Mouse (Mus musculus) forebrain, embryonic 10.5 days (tissue): ENCODE data around the gene Fam84b. TPM values are rescaled to one million over a fixed set of nuclear protein-coding genes. Genes with fewer than 3 reads are reported as not detected.
A peak's percentile ranks its signal among the peaks of the same experiment; 100 is the strongest.

Source experiments
- DNase-seq: peaks from one replicate; pipeline ENCODE4 v3.0.0-alpha.2; 2017; ENCODE audit warnings: low spot score; ENCODE audit errors: extremely low spot score
- H3K27ac ChIP-seq: fragments of 300-500 bp; sonication (generic); 2 replicates; pipeline ENCODE4 v1.5.1; 2016; ENCODE audit warnings: mild to moderate bottlenecking
- H3K27me3 ChIP-seq: fragments of 300-500 bp; sonication (generic); 2 replicates; pipeline ENCODE4 v1.6.1; 2016; ENCODE audit warnings: mild to moderate bottlenecking; ENCODE audit not compliant: poor library complexity, severe bottlenecking
- H3K36me3 ChIP-seq: fragments of 300-500 bp; sonication (generic); replicated peaks from 2 replicates; pipeline ENCODE4 v1.6.1; 2016; ENCODE audit warnings: mild to moderate bottlenecking, moderate library complexity
- H3K4me1 ChIP-seq: fragments of 300-500 bp; sonication (generic); 2 replicates; pipeline ENCODE4 v1.6.1; 2016
- H3K4me3 ChIP-seq: fragments of 300-500 bp; sonication (generic); 2 replicates; pipeline ENCODE4 v1.5.1; 2016; ENCODE audit warnings: mild to moderate bottlenecking, moderate library complexity
- H3K9me3 ChIP-seq: fragments of 300-500 bp; sonication (generic); 2 replicates; pipeline ENCODE4 v1.6.1; 2016; ENCODE audit warnings: mild to moderate bottlenecking, moderate library complexity
- WGBS: fragments of 180-500 bp; shearing (Covaris S2); methylation state at CpG from one replicate; pipeline ENCODE4 v1.1.7; 2016; 5-methylcytosine and 5-hydroxymethylcytosine counted together
- polyA plus RNA-seq: library from polyadenylated mRNA; unstranded; fragments of >200 nt; fragmentation: Nextera tagmentation; extraction: Ambion mirVana; gene quantifications from 2 replicates; pipeline ENCODE4 v1.2.1, GENCODE M21; 2016

The Fam84b gene
- polyA plus RNA-seq, 1 experiment from 2014 or later: 23.5 TPM

DNA sequence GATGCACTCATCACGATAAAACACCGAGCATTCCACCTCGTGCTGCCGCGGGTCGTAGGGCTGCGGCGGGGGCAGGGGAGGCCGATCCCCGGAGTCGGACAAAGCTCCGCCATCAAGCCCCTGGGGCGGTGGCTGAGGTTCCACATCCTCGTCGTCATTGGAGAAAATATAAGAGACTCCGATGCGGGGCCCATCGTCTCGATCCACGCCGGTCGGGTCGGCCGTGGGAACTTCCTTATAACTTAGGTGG lies 30.0 kb downstream of the Fam84b start:
- DNase-seq: no peak
- 0% methylated on average over 24 of the region's 24 CpGs for WGBS
- H3K9me3 ChIP-seq: peaks cover 8% of the 10 kb centered on the region; the same call in 1 of the 2 replicates
- H3K36me3 ChIP-seq: peaks cover 35% of the 10 kb centered on the region
- peak overlapping the region; percentile 94 for H3K27ac ChIP-seq
- H3K27me3 ChIP-seq: no peaks in the 10 kb centered on the region
- H3K4me3 ChIP-seq: peak overlapping the region; percentile 83
- peaks cover 52% of the 10 kb centered on the region for H3K4me1 ChIP-seq

DNA sequence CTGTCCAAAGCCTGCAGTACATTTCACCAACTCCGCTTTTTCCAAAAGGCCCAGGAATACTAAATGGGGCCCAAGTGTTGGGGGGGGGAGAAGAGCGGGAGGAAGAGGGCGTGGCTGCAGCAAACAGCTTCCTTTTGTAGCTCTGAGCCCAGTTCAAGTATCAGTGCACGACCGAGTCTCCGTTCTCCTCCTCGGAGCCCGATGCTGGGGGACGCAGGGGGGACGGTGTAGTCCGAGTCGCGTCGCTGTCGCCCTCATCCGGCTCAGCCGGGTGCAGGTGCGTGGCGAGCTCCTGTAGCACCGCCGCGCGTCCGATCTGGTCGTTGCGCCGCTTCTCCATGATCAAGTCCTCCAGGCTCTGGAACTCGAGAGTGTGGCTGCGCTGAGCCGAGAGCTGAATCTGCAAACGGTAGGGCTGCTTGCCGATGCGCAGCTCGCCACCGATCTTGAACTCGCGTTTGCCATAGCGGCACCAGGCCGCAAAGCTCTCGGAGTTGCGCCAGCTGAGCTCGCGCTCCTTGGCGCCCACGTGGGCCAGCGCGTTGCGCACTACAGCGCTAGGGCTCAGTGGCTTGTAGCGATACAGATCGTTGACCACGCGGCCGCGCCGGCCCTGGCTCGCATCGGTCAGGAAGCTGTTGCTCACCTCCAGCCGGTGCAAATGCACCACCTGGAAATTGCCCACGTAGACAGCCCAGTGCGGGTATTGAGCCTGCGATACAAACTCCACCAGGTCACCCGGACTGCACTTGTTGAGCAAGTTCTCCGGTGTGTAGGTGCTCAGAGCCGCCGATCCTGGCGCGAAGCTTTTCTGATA lies 30.6 kb downstream of the Fam84b start:
- Histone ChIP-seq H3K27ac (peak overlapping the region; percentile 94), H3K4me3 (peak overlapping the region; percentile 83), H3K4me1 (peaks cover 52% of the 10 kb centered on the region), H3K36me3 (peaks cover 40% of the 10 kb centered on the region), H3K9me3 (peaks cover 8% of the 10 kb centered on the region; the same call in 1 of the 2 replicates), H3K27me3 (no peaks in the 10 kb centered on the region)
- DNase-seq: peak; percentile 77
- under 1% methylated on average over 68 of the region's 68 CpGs for WGBS

DNA sequence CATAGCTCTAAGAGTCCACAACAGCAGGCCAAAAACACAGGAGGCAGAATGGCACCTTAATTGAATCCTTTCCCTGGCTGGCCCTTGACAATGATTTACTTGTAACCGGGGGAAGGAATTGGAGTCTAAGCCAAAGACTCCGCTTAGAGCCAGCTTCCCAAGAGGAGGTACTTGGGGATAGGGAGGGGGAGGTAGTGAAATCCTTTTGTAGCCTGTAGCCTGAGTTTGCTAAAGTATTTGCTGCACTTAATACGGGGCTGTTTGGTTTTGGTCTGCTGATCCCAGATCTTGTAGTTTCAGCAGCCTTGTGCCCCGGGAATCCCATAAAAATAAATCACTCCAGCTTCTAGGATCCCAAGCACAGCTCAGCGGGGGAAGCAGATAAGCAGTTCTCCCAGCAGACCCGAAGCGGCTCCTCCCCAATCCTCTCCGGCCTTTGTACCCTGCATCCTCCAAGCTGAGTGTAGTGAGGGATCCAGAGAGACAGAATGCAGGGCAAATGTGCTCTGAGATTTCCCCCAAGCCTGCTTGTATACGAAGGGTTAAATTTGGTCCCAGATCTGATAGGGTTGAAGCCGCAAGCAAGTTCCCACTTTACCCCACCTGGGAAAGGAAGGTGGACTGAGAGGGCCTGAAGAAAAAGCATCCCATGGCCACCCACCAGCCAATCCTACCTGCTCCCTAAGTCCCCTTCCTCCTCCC lies 31.3 kb downstream of the Fam84b start:
- Histone ChIP-seq H3K27me3 (no peaks in the 10 kb centered on the region), H3K4me1 (peaks cover 56% of the 10 kb centered on the region), H3K27ac (peak overlapping the region; percentile 94), H3K4me3 (peak overlapping the region; percentile 83), H3K36me3 (peaks cover 41% of the 10 kb centered on the region), H3K9me3 (peaks cover 8% of the 10 kb centered on the region; the same call in 1 of the 2 replicates)
- peak; percentile 42 for DNase-seq
- 4% methylated on average over 10 of the region's 10 CpGs for WGBS

DNA sequence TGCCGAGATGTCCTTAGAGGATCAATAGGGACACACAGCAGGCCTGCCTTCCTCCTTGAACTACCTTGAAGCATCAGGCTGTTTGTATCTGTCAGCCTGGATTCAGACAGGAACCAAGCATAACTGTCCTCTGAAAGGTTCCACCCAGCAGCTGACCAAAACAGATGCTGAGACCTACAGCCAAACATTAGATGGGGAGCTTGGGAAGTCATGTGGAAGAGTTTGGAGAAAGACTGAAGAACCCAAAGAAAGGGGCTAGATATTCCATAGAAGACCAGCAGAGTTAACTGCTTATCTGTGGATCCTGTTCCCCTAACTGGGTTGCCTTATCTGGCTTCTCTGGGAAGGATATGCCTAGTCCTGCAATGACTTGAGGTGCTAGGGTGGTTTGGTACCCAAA lies 35.1 kb downstream of the Fam84b start:
- H3K4me1 ChIP-seq: peaks cover 43% of the 10 kb centered on the region
- H3K27ac ChIP-seq: no peak overlapping the region
- WGBS: 91% methylated on average over 1 of the region's 1 CpGs
- DNase-seq: no peak
- peaks cover 41% of the 10 kb centered on the region for H3K36me3 ChIP-seq
- H3K27me3 ChIP-seq: no peaks in the 10 kb centered on the region
- peaks cover 8% of the 10 kb centered on the region; the same call in 1 of the 2 replicates for H3K9me3 ChIP-seq
- H3K4me3 ChIP-seq: no peak overlapping the region

DNA sequence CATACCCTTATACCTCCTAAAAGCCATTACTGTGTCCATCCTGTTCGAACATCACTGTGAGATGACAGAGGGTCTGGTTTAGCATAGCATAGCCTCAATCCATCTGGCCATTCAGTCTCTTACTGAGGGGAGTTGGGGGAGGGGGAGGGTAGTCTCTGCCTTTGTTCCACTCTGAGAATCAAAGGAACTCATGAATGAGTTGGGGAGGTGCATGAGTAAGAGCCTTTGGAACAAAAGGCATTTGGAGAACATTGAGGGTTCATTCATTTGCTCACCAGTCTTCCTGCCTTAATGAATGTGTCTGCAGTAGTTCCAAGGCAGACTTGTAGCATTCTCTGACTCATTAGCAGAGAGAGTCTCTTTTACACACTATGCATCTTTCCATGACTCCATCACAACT lies 37.1 kb downstream of the Fam84b start:
- DNase-seq: peak; percentile 23
- Histone ChIP-seq H3K36me3 (peaks cover 36% of the 10 kb centered on the region), H3K4me1 (peaks cover 22% of the 10 kb centered on the region), H3K27ac (peak overlapping the region; percentile 51; the same call in 1 of the 2 replicates), H3K9me3 (peaks cover 8% of the 10 kb centered on the region; the same call in 1 of the 2 replicates), H3K4me3 (no peak overlapping the region), H3K27me3 (no peaks in the 10 kb centered on the region)
- WGBS: 43% methylated on average over 1 of the region's 1 CpGs

DNA sequence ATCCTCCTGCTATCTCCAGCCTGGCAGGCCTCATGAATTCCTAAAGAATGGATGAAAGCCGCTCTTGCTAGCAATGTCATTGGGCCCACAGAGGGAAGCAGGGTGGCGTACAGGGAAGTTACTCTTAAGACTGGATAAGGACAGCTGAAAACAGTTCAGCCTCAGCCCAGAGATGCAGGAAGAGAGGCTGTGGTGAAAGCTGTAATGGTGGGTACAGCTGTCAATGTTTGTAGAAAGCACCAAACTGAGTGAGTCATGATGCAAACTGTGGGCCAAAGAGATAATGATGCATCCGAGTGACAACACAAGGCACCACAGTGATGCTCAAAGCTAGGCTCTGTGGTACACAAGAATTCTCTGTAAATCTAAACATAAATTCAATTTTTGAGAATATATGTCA lies 39.0 kb downstream of the Fam84b start:
- DNase-seq: no peak
- no peaks in the 10 kb centered on the region for H3K9me3 ChIP-seq
- no peak overlapping the region for H3K27ac ChIP-seq
- H3K4me1 ChIP-seq: peaks cover 18% of the 10 kb centered on the region
- peaks cover 17% of the 10 kb centered on the region for H3K36me3 ChIP-seq
- 90% methylated on average over 3 of the region's 3 CpGs for WGBS
- no peak overlapping the region for H3K4me3 ChIP-seq
- H3K27me3 ChIP-seq: no peaks in the 10 kb centered on the region

DNA sequence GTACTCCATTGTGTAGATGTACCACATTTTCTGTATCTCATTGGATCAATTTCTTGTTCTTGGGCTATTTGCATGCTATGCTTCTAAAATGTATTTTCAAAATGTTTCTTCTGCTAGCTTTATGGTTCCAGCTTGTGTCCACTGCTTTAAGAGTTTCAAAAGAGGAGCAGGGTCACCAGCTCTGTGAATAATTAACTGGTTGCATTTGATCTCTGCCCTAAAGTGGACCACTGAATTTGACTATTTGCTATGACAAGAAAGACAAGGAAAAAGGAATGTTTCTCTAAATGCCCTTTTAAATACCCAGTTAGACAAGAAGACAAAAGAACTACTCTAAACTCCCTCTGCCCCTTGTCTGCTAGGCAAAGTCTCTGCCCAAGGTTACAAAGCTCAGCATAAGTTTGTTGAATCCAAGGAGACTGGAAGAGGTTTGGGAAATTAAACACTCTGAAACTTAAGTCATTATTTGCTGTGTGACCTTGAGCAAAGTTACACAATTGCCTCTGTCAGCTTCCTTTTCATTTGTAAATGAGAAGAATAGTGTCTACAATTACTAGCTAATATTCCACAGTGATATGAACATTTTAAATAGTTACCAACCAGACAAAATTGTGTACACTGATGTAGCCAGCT lies 60.4 kb downstream of the Fam84b start:
- Histone ChIP-seq H3K4me3 (no peak overlapping the region), H3K4me1 (no peaks in the 10 kb centered on the region), H3K9me3 (no peaks in the 10 kb centered on the region), H3K36me3 (no peaks in the 10 kb centered on the region), H3K27ac (no peak overlapping the region), H3K27me3 (no peaks in the 10 kb centered on the region)
- no peak for DNase-seq

DNA sequence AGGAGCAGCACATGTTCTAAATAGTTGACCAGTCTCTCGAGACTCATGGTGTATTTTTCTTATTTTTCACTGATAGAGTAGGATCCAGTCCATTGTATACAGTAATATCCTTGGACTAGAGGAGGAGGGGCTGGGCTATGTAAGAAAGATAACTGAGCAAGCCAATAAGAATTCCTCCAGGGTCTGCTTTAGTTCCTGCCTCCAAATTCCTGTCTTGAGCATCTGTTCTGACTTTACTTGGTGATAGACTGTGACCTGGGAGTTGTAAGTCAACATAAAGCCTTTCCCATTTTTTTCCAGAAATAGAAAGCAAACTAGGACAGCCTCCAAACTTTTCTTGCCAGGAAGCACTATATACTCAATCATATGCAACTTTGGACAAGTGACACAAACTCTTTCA lies 64.5 kb downstream of the Fam84b start:
- no peaks in the 10 kb centered on the region for H3K27me3 ChIP-seq
- DNase-seq: no peak
- no peak overlapping the region for H3K4me3 ChIP-seq
- H3K9me3 ChIP-seq: no peaks in the 10 kb centered on the region
- no peaks in the 10 kb centered on the region for H3K36me3 ChIP-seq
- no peaks in the 10 kb centered on the region for H3K4me1 ChIP-seq
- no peak overlapping the region for H3K27ac ChIP-seq
- WGBS: 79% methylated on average over 1 of the region's 1 CpGs

DNA sequence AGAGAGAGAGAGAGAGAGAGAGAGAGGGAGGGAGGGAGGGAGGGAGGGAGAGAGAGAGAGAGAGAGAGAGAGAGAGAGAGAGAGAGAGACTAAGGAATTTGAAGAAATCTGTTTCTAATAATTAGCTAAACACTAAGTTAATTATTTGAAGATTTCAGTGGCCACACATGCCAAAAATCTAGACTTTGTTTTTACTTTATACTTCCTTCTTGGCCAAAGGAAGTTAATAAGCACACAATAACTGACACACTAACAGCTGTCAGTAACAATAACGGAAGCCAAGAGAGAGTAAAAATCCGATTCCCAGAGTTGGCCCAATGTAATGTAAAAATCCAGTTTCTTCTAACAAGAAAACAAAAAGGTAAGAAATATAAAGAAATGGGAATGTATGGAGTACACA lies 69.8 kb downstream of the Fam84b start:
- Histone ChIP-seq H3K4me1 (no peaks in the 10 kb centered on the region), H3K27ac (no peak overlapping the region), H3K36me3 (no peaks in the 10 kb centered on the region), H3K9me3 (no peaks in the 10 kb centered on the region), H3K27me3 (no peaks in the 10 kb centered on the region), H3K4me3 (no peak overlapping the region)
- WGBS: 81% methylated on average over 2 of the region's 2 CpGs
- DNase-seq: no peak

DNA sequence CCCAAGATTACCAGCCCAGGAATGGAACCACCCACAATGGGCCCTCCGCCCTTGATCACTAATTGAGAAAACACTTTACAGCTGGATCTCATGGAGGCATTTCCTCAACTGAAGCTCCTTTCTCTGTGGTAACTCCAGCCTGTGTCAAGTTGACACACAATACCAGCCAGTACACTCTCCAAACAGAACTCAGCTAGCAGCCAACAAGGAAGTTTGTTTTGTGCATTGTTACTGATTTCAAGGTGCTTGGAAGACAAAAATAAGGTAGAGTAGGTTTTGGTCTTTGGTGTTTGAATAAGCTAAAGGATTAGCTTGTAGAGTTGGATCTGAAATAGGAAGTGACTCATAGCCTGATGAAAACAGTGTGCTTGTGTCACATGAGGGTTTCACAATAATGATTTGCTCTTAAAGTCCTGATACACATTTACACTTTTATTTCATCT lies 74.0 kb downstream of the Fam84b start:
- no peaks in the 10 kb centered on the region for H3K9me3 ChIP-seq
- no peaks in the 10 kb centered on the region for H3K4me1 ChIP-seq
- H3K27ac ChIP-seq: no peak overlapping the region
- no peak for DNase-seq
- no peaks in the 10 kb centered on the region for H3K27me3 ChIP-seq
- WGBS: 93% methylated on average over 1 of the region's 1 CpGs
- no peak overlapping the region for H3K4me3 ChIP-seq
- H3K36me3 ChIP-seq: no peaks in the 10 kb centered on the region

DNA sequence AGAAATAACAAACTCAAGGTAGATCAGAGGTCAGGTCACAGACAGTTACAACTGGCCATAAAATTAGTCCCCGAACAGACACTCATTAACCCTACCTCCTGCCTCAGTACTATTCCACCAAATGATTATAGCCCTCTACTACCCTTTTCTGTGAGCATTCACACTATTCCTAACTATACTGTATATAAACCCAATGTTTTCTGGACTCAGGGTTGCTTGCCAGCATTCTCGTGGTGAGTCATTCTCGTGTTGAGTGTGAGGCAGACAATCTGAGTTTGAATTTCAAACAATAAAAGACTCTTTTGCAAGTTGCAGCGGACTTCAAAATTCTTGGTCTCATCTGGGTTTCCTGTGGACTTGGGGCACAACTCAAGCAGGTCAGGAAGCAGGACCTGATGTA lies 74.5 kb downstream of the Fam84b start:
- Histone ChIP-seq H3K4me3 (no peak overlapping the region), H3K4me1 (no peaks in the 10 kb centered on the region), H3K9me3 (no peaks in the 10 kb centered on the region), H3K27ac (no peak overlapping the region), H3K36me3 (no peaks in the 10 kb centered on the region), H3K27me3 (no peaks in the 10 kb centered on the region)
- 89% methylated on average over 4 of the region's 4 CpGs for WGBS
- no peak for DNase-seq
